Mouse (Mus musculus) effector memory CD4-positive, alpha-beta T cell, adult 5 months (primary cell): ENCODE results near the gene Tradd. TPM values are rescaled to one million over a fixed set of nuclear protein-coding genes. Genes with fewer than 3 reads are reported as not detected.

Experiments
- polyA plus RNA-seq: library from polyadenylated mRNA; unstranded; fragments of 100-300 nt; shearing (Covaris generic); gene quantifications from one replicate; pipeline ENCODE4 v1.2.1, GENCODE M21; 2017

The Tradd gene
- polyA plus RNA-seq: 46.7 TPM

DNA sequence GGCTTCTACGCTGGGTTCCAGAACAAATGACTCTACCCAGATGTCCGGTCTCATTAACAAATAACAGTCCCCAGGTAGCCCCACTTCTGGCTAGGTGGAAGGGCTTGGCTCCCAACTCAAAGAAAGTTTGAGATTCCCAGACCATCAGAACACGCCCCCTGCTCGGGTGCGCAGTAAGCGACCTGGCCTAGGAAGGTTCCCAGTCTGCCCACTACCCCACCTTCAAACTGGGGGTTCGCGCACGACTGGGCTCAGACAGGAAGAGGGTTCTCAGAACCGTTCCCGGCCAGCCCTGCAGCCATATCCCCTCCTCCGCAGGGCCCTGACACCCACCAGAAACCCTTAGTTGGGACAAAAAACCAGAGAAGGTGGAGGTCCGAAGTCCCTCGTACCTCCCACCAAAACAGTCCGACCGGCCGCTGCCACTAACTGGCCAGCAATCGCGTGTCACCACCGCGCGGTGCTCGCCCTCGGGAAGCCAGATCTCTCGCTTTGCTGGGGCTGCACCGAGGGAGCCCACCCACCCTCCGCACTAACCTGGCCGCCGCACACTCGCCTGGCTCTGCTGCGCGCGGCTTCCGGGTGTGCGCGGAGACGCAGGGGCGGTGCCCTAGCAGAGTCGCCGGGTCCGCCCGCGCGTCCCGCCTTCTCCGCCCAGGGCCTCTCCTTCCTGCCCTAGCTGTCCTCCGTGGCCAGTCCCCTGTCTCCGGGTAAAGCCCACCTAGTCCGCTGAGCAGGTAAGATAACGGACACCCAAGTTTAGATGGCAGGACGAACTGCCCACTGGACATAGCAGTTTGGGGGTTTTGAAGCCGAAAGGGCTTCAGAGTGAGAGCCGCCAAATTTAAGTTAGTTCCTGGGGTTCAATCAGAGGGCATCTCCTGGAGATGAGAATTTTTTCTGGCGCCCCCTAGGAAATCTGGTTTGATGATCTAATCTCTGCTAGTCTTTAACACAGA lies at the start of gene Tradd, which contains the start of gene Fbxl8:
Gene Tradd, minus strand, starts transcription at position 586 of the 959 bp plus-strand sequence.
Gene Fbxl8, plus strand, starts transcription at position 625 of the 959 bp plus-strand sequence.

DNA sequence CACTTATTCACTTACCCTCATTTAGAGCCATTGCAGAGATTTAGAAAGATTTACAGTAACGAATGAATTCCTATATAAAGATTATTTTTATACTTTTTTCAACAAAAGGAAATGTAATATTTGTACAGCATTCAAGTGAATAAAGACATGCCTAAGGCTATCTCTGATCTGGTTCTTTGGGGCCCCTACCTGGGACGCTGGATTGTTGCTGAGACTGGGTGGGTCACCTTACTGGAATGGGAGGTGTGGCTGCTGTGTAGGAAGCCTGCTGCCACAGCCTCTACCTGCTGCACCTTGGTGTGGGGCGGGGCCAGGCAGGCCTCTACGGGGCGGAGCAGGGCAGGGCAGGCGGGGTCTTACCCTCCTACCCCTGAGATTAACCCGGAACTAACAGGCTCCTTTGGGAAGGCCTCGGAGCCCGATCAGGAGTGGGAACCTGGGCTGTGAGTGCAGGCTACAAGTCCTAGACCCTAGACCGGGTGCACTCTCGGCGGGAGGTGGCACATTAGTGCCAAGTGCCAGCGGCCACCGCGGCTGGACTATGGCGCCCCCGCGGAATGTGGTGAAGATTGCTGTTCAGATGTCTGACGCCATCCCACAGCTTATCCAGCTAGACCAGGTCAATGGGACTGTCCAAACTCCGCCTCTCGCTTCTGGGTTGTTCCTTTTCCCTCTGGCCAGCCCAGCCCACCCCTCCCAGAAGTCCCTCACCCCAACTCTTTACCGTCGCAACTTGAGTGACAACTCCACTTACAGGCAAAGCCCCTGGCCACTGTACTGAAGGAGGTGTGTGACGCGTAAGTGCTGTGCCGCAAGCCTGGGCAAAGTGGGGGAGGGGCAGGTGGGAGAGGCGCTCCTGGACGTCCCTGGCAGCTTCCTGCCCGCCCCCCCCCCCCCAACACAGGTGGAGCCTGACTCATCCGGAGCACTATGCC lies 41.1 kb upstream of the Tradd start, which contains the start of gene Elmo3:
Gene Elmo3, plus strand, starts transcription at position 391 of the 935 bp plus-strand sequence.

DNA sequence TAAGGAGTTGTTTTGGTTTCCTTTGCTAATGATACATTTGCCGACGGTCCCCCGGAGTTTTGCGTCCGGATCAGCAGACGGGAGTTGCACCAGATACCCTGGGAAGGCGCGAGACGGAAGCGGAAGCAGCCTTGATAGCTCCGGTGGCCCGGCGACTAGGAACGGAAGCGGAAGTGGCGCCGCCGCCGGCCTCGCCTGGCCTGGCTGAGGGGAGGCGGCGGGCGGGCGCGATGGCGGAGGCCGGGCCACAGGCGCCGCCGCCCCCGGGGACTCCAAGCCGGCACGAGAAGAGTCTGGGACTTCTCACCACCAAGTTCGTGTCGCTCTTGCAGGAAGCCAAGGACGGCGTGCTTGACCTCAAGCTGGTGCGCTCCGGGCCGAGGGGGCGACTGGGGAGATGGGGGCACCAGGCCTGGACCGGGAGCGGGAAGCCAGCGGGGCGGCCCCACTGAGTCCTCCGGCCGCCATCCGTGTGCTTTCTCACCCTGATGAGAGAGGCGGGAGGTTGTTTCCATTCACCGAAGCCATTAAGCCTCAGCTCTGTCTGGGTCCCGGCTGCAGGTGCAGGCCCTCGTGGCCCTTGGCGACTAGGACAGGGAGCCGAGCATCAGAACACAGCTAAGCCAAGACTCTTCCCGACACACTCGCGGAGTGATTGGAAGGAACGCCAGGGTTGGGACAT lies 33.2 kb upstream of the Tradd start, which contains the start of gene E2f4:
Gene E2f4, plus strand, starts transcription at position 153 of the 682 bp plus-strand sequence.

DNA sequence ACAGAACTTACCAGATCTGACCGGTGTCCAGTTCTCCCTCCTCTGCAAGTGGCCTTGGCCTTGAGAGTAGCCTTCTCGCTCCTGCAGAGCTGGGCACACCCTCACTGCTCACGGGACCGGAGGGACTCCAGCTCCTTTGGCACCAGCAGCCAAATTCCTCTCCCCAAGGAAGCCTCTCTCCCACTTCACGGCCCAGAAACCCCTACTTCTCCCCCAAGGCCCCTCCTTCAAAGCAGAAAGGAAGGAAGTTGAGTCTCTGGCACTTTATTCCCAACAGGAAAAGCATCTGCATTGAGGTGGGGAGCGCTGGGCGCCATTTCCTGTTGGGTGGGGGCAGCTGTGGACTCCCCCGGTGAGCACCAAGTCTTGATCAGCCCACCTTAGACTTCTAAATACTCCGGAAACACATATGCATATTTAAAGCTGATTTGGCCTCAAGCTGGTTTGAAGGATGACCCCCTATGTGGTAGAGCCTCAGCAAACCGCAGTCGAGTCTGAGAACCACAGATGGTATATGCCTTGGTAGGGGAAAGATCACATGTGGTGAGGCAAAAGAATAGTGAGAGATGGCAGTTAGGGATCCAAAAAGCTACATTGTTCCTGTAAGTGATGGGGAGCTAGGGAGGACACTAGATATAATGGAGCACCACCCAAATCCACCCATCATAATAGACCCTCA lies 31.6 kb upstream of the Tradd start, which contains the start of gene Exoc3l:
Gene Exoc3l, minus strand, starts transcription at position 207 of the 679 bp plus-strand sequence.

DNA sequence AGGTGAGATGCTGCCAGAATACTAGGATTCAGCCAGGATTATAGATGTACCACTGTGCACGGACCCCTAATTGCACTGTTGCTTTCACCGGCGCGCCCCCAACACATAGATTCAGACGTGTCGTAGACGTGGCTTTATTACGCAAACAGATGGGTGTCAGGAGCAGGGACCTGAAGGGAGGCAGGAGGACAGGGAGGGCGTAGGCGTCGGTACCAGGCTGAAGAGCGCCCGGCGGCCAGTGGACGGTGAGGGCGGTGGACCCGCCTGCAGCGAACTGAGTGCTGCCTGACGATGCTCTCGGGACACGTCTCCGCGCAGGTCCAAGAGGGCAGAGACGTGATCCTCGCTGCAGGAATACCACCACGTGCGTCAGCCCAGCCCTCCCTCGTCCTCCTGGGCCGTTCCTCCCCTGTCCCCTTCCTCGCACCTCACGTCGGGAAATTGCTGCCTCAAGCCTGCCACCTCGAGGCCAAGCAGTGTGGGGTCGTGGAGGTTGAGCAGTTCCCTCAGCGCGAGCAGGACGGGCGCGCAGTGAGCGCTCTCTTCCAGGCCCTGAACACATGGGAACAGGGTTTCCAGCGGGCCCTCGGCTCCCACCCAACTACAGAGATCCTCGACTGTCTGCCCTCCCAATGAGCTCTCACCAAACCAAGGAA lies 25.5 kb upstream of the Tradd start, which contains the start of gene 4931428F04Rik:
Gene 4931428F04Rik, minus strand, starts transcription at position 60 of the 656 bp plus-strand sequence.

DNA sequence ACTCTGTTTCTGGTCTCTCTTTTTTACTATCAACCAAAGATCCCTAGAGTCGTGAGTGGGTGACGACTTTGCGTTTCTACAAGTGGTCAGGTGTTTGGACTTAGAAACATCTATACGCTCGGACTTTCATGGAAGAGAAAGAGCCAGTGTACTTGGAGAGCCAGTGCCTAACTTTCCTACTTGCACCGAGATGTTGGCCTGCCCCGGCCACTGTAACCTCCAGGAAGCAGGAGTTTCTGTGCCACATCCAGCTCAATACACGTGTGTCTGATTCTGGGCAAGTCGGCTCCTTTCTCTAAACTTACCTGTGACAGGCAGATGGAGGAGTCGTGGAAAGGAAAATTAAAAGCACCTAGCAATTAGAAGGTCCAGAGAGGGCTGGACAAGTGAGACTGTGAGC lies 11.4 kb upstream of the Tradd start, which contains the start of gene Nol3:
Gene Nol3, plus strand, starts transcription at position 301 of the 400 bp plus-strand sequence.

DNA sequence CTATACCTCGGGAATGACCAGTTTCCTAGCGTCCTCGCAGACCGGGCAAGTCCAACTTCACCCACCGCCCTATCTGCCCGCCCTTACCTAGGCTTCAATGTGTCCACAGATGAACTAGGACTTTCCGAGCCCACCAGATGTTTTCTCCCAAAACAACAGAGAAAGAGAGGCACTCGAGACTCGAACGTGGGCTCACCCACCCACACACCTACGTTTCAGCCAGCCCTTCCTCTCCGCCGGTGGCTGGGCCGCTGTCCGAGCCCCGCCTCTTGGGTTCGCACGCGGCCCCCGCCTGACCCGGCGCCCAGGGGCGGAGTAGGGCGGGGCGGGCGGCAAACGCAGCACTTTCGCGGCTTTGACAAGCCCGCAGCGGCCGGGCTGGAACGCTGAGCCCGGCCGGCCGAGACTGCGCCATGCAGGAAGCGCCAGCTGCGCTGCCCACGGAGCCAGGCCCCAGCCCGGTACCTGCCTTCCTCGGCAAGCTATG lies 5.1 kb upstream of the Tradd start, which contains the start of gene Hsf4:
Gene Hsf4, plus strand, starts transcription at position 341 of the 487 bp plus-strand sequence.

DNA sequence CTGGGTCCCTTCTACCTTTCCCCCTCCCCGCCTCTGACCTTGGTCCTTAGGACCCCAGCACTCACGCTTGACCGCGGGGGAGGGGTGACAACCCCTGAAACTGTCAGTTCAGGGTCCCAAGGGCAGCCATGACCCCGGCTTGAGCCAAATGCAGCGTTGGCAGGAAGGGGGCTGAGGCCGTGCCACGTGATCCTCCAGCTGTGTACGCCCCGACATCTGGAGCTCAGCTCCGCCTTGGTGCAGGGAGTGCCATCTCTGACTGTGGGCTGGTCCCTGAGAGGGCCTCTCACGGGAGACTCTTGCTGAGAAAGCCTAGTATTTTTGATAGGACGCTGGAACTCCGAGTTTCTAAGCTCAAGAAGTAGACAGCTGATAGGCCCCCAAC lies 9.5 kb downstream of the Tradd start, which contains the start of gene B3gnt9:
Gene B3gnt9, minus strand, starts transcription at position 188 of the 385 bp plus-strand sequence.

DNA sequence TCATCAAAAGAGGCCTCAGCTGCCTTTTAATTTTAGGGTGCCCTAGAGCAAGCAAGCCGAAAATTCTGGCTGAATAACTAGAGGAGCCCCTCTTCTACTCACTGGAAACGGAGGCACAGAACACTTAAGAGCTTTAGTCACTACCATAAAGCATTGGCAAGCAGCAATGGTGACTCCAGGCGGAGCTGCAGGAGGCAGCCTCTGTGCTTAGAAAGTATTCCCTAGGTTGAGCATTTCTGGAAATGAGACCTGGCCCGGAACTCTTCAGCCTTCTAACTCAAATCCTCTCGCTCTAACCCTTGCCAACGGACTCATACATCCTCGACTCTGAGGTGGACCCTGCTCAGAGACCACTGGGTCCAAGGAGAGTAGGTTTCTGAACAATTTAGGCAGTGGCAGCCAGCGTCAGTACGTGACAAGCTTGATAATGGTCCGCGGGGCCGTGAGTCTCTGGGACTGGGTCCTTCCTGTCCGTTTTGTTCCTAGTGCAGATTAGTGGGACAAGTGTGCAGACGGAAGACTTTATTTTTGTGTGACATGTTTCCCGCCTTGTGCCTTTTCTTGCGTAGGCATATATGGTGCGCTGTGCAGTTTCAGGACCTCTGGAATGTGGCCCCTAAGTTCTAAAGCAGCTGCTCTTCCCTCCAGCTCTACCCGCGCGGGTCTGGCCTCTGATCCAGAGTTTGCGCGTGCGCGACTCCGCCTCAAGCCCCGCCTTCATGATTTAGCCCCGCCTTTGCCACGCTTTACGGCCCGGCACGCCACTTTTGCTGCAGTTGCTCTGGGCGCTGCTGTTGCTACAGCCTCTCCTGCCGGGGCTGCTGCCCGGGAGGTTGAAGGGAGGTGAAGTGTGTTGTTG lies 39.8 kb downstream of the Tradd start, which contains the start of gene D230025D16Rik:
Gene D230025D16Rik, plus strand, starts transcription at position 733 of the 859 bp plus-strand sequence.

Other genes with a start within 250 kb of the Tradd start
- gene Ces3a, start 216.0 kb downstream of the Tradd start, polyA plus RNA-seq: not detected
- gene Ces3b, start 180.9 kb downstream of the Tradd start, polyA plus RNA-seq: not detected
- not detected for gene Ces4a, start 132.8 kb downstream of the Tradd start, polyA plus RNA-seq
- gene Cbfb, start 93.9 kb downstream of the Tradd start, polyA plus RNA-seq: 91.0 TPM
- 19.4 TPM for gene D230025D16Rik, start 39.5 kb downstream of the Tradd start, polyA plus RNA-seq
- 0.67 TPM for gene B3gnt9, start 9.5 kb downstream of the Tradd start, polyA plus RNA-seq
- 9.4 TPM for gene Fbxl8, start within 50 bp of the Tradd start, polyA plus RNA-seq
- 2.4 TPM for gene Hsf4, start 5.2 kb upstream of the Tradd start, polyA plus RNA-seq
- not detected for gene Nol3, start 11.5 kb upstream of the Tradd start, polyA plus RNA-seq
- gene 4931428F04Rik, start 25.3 kb upstream of the Tradd start, polyA plus RNA-seq: 2.6 TPM
- gene Exoc3l, start 31.5 kb upstream of the Tradd start, polyA plus RNA-seq: 1.3 TPM
- gene E2f4, start 33.1 kb upstream of the Tradd start, polyA plus RNA-seq: 134 TPM
- 5.1 TPM for gene Elmo3, start 41.0 kb upstream of the Tradd start, polyA plus RNA-seq
- 1.1 TPM for gene Lrrc29, start 61.7 kb upstream of the Tradd start, polyA plus RNA-seq
- gene Tmem208, start 61.7 kb upstream of the Tradd start, polyA plus RNA-seq: 54.6 TPM
- gene Fhod1, start 83.3 kb upstream of the Tradd start, polyA plus RNA-seq: 0.79 TPM
- 0.12 TPM for gene Slc9a5, start 84.2 kb upstream of the Tradd start, polyA plus RNA-seq
- not detected for gene Plekhg4, start 108.7 kb upstream of the Tradd start, polyA plus RNA-seq
- gene Kctd19, start 148.9 kb upstream of the Tradd start, polyA plus RNA-seq: not detected
- gene Lrrc36, start 149.0 kb upstream of the Tradd start, polyA plus RNA-seq: not detected
- gene Tppp3, start 206.9 kb upstream of the Tradd start, polyA plus RNA-seq: 1.8 TPM
- 9.3 TPM for gene Zdhhc1, start 232.3 kb upstream of the Tradd start, polyA plus RNA-seq